Mouse (Mus musculus): Measurements from ENCODE around the gene Fzd9. TPM values are rescaled to one million over a fixed set of nuclear protein-coding genes. Genes with fewer than 3 reads are reported as not detected.
A peak's percentile ranks its signal among the peaks of the same experiment; 100 is the strongest.

Fzd9 gene
- polyA plus RNA-seq, 1 experiment = 0.95 TPM

DNA sequence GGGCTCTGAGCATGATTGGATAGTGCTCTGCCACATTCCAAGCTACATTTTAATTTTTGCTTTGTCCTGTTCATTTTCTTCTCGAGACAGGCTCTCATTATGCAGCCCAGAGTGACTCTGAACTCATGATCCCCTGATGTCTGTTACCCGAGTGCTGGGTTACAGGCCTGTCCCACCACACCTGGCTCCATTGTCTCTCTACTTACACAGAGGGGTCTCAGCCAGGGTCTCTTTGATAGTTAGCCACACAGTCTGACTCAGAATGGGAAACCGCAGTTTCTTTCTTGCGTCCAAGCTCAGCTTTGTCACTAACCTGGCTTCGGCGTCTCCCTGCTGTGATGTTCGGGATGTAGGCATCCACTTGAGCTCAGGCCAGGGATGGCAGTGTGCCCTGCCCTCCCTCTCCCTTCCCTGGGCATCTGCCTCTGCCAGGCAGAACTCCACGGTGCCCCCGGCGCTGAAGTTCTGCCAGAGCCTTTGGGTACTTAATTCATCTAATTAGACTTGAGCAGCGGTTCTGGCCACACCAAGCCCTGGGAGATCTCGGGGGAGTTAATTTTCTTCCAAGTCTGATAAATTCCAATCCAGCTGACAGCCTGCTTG is 20.6 kb upstream of the Fzd9 start:
- no peak for TF ChIP-seq CTCF (IDR thresholded peaks at IDR 0.05; ENCODE audit: insufficient read depth, low read length)
- H3K4me1 ChIP-seq (ENCODE audit: control insufficient read depth, insufficient read depth, low read length) = no peaks in the 10 kb centered on the region
- H3K4me3 ChIP-seq (replicated peaks; ENCODE audit: extremely low read depth, low read depth, low read length) = no peak overlapping the region
- 72% methylated on average over 12 of the region's 12 CpGs for WGBS
- DNase-seq = no peak

DNA sequence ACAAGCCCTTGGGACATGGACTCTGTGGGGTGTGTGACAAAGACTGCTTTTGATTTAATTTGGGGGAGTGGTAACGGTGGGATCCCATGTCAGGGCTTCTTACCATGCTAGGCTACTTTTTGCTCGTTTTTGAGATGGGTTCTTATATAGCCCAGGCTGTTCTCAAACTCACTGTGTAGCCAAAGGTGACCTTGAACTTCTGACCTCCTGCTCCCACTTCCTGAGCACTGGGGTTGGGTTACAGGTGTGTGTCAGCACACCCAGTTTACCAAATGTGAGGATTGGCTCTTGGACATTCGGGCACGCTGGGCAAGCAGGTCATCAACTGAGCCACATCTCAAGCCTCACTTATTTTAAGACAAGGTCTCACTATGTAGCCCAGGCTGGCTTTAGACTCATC is 19.3 kb upstream of the Fzd9 start:
- WGBS = 80% methylated on average over 4 of the region's 4 CpGs
- Histone ChIP-seq H3K4me1 (ENCODE audit: control insufficient read depth, insufficient read depth, low read length) (no peaks in the 10 kb centered on the region), H3K4me3 (replicated peaks; ENCODE audit: extremely low read depth, low read depth, low read length) (no peak overlapping the region)
- no peak for TF ChIP-seq CTCF (IDR thresholded peaks at IDR 0.05; ENCODE audit: insufficient read depth, low read length)
- no peak for TF ChIP-seq POLR2A (IDR thresholded peaks at IDR 0.05; ENCODE audit: borderline replicate concordance, extremely low read depth, low read depth, low read length)
- DNase-seq = no peak

DNA sequence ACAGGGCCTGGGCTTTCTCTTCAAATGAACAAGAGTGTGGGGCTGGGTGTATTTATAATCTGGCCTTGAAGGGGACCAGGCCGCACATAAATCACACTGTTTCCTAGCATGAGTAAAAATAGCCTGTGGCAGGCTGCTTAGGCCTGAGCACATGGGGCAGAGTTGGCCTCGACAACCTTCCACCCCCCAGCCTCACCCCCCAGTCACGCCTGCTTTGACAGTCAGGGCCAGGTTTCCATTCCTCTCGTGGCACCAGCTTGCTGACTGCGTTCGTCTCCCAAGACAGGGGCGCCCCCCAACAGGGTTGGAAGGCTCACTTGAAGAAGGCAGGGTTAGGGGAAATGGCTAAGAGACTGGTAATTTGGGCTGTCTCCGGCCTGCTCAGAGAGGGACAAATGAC is 18.4 kb upstream of the Fzd9 start:
- no peak for DNase-seq
- Histone ChIP-seq H3K4me1 (ENCODE audit: control insufficient read depth, insufficient read depth, low read length) (no peaks in the 10 kb centered on the region), H3K4me3 (replicated peaks; ENCODE audit: extremely low read depth, low read depth, low read length) (no peak overlapping the region)
- WGBS = 70% methylated on average over 8 of the region's 8 CpGs
- TF ChIP-seq POLR2A (IDR thresholded peaks at IDR 0.05; ENCODE audit: borderline replicate concordance, extremely low read depth, low read depth, low read length) (no peak), CTCF (IDR thresholded peaks at IDR 0.05; ENCODE audit: insufficient read depth, low read length) (no peak)

DNA sequence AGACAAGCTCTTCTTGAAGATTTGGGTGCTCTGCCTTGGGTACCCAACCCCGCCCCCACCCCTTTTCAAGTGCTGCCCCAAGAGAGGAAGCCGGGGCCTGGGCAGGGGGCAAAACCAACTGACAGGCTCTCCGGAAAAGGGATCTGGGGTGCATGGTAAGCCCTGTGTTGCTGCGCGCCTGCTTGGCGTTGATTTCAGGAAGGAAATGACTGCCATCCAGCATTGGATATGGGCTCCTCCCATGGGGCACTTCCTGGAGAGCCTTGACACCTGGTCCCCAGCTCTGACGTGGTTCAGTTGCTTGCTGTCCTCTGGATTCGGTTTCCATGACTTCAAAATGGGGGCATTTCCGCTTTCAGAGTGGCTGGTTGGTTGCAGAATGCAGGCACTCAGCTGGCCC is 13.5 kb upstream of the Fzd9 start:
- WGBS = 16% methylated on average over 9 of the region's 9 CpGs
- no peak for DNase-seq
- Histone ChIP-seq H3K4me3 (replicated peaks; ENCODE audit: extremely low read depth, low read depth, low read length) (no peak overlapping the region), H3K4me1 (ENCODE audit: control insufficient read depth, insufficient read depth, low read length) (0 out of 2 replicates have a peak, but pooled peaks cover 2% of the 10 kb centered on the region)
- TF ChIP-seq CTCF (IDR thresholded peaks at IDR 0.05; ENCODE audit: insufficient read depth, low read length) (no peak), POLR2A (IDR thresholded peaks at IDR 0.05; ENCODE audit: borderline replicate concordance, extremely low read depth, low read depth, low read length) (no peak)

DNA sequence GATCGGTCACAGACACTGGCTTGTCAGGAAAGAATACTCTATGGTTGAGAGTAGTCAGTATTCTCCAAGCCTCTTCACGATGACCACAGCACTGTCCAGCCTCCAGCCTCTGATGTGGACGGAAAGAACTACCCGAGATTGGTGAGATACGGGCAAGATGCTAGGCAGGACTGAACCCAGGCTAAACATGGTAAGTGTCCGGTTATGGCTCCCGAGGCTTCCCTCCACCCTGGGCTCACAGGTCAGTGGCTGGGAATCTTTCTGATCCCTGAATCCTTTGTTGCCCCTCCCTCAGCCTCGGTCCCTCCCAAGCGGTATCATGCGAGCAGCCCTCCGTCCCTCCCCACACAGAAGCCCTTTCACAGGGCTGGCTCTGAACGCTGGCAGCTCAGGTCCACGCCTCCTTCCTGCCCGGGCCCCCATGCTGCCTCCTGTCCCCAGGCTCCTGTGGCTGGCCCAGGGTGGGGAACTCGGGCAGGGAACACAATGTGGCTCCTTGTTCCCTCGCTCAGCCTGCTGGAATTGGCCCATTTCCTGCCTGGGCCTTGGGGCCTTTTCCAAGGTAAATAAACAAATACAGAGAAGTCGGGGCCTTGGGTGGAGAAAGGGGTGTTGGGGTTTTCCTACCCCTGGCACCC is 13.0 kb upstream of the Fzd9 start:
- no peak for TF ChIP-seq CTCF (IDR thresholded peaks at IDR 0.05; ENCODE audit: insufficient read depth, low read length)
- TF ChIP-seq POLR2A (IDR thresholded peaks at IDR 0.05; ENCODE audit: borderline replicate concordance, extremely low read depth, low read depth, low read length) = no peak
- DNase-seq = peak; percentile 13
- 0 out of 2 replicates have a peak, but pooled peaks cover 2% of the 10 kb centered on the region for H3K4me1 ChIP-seq (ENCODE audit: control insufficient read depth, insufficient read depth, low read length)
- WGBS = 7% methylated on average over 17 of the region's 17 CpGs
- no peak overlapping the region for H3K4me3 ChIP-seq (replicated peaks; ENCODE audit: extremely low read depth, low read depth, low read length)

DNA sequence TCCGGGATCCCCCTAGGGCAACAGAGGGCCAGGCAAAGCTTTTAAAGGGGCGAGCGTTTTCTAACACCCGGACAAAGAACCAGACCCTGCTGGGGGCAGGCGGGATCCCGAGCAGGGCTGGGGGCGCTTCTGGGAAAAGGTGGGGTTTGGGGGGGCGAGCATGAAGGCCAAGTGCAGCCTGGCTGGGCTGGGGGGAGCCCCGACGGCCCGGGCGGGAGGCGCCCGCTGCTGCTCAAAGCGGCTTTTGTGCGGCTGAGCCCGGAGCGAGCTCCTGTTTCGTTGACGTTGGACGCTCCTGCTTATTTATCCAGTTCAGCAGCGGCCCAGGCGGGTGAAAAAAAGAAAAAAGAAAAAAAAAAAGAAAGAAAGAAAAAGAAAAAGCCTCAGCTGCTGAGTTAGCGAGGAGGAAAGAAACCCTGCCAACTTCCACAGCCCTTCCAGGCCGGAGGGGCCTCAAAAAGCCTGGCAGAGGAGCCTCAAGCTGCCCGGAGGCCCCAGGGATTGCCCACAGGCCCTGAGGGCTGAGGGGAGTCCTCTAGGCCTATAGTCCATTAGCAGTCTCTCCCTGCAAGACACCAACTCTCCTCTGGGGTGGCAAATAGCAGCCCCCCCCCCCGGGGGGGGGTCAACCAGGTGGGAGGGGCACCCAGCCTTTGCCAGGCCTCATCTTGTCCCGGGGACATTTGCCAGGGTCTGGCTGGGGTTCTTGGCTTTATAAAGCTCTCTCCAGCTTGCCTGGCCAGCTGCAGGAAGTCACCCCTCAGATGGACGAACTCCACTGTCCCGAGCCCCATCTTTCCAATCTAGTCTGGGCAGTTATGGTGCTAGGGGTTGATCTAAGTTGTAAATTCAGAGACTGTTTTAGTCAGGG is 7.5 kb upstream of the Fzd9 start:
- no peak overlapping the region for H3K4me3 ChIP-seq (replicated peaks; ENCODE audit: extremely low read depth, low read depth, low read length)
- DNase-seq = no peak

DNA sequence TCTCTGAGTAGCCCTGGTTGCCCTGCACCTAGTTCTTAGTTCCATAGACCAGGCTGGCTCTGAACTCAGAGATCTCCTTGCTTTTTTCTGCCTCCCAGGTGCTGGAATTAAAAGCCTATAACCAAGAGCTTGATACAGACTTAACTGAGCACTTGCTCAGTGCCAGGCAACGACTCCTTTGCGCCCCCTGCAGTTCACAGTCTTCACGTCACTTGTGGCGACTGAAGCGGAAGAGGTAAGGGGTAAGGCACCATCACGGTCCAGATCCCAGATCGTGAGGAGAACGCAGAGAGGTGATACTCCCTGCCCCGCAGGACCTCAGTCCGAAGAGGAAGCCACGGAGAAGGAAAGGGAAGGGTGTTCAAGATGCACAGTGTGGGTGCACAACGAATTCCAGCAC is 6.5 kb upstream of the Fzd9 start:
- WGBS = 83% methylated on average over 12 of the region's 12 CpGs
- TF ChIP-seq POLR2A (IDR thresholded peaks at IDR 0.05; ENCODE audit: borderline replicate concordance, extremely low read depth, low read depth, low read length) (no peak), CTCF (IDR thresholded peaks at IDR 0.05; ENCODE audit: insufficient read depth, low read length) (0 out of 2 replicates have a peak, but pooled peaks have one; percentile 1)
- Histone ChIP-seq H3K4me1 (ENCODE audit: control insufficient read depth, insufficient read depth, low read length) (no peaks in the 10 kb centered on the region), H3K4me3 (replicated peaks; ENCODE audit: extremely low read depth, low read depth, low read length) (no peak overlapping the region)
- DNase-seq = no peak

More for the DNA sequence above, 7.5 kb upstream of the Fzd9 start:
- H3K4me1 ChIP-seq (ENCODE audit: control insufficient read depth, insufficient read depth, low read length) = no peaks in the 10 kb centered on the region
- 31% methylated on average over 30 of the region's 30 CpGs for WGBS
- TF ChIP-seq CTCF (IDR thresholded peaks at IDR 0.05; ENCODE audit: insufficient read depth, low read length) (no peak), POLR2A (IDR thresholded peaks at IDR 0.05; ENCODE audit: borderline replicate concordance, extremely low read depth, low read depth, low read length) (no peak)

DNA sequence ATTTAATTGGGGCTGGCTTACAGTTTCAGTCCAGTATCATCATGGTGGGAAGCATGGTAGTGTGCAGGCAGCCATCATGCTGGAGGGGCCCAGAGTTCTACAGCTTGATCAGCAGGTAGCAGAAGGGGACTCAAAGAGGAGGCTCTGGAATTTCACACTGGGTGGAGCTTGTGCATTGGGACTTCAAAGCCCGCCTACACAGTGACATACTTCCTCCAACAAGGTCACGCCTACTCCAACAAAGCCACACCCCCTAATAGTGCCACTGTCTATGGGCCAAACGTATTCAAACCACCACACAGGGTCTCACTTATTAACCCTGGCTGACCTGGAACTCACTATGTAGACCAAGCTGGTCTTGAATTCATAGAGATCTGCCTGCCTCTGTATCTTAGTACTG is 5.1 kb upstream of the Fzd9 start:
- WGBS = 90% methylated on average over 3 of the region's 3 CpGs
- Histone ChIP-seq H3K4me3 (replicated peaks; ENCODE audit: extremely low read depth, low read depth, low read length) (no peak overlapping the region), H3K4me1 (ENCODE audit: control insufficient read depth, insufficient read depth, low read length) (no peaks in the 10 kb centered on the region; the same call in 1 of the 2 replicates)
- TF ChIP-seq CTCF (IDR thresholded peaks at IDR 0.05; ENCODE audit: insufficient read depth, low read length) (no peak), POLR2A (IDR thresholded peaks at IDR 0.05; ENCODE audit: borderline replicate concordance, extremely low read depth, low read depth, low read length) (no peak)
- DNase-seq = no peak

DNA sequence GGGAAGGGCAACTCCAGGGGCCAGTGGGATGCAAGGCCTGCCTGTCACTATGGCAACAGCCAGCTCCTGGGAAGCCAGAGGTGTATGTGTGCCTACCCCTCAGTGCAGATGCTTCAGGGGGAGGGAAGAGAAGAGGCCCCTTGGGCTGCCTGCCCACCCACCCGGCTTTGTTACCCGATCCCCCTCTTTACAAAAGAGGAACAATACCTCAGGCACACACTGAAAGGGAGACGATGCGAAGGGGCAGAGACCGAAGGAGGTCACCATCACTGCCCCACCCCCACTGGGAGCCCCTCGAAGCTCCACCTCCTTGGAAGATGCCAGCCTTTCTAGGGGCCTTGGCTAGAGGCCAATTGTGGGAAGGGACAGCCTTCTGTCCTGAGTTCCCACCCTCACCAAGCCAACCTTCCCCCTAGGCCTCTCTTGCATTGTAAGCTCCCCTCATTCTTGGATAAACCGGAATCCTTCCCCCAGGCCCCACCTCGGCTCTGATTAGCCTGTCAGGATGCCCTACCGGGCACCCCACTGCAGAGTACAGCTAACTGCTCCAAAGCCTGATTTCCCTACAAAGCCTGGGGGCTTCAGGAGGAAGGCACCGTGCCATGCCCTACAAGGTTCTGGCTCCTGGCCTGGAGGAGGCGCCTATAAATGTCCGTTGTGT is 2.8 kb upstream of the Fzd9 start:
- no peak for DNase-seq
- Histone ChIP-seq H3K4me3 (replicated peaks; ENCODE audit: extremely low read depth, low read depth, low read length) (no peak overlapping the region), H3K4me1 (ENCODE audit: control insufficient read depth, insufficient read depth, low read length) (no peaks in the 10 kb centered on the region; the same call in 1 of the 2 replicates)
- TF ChIP-seq POLR2A (IDR thresholded peaks at IDR 0.05; ENCODE audit: borderline replicate concordance, extremely low read depth, low read depth, low read length) (no peak), CTCF (IDR thresholded peaks at IDR 0.05; ENCODE audit: insufficient read depth, low read length) (no peak)
- WGBS = 37% methylated on average over 12 of the region's 12 CpGs

All from lung, adult 2 months (tissue).